Mouse (Mus musculus): ENCODE measurements around the gene St7l. TPM values are rescaled to one million over a fixed set of nuclear protein-coding genes. Genes with fewer than 3 reads are reported as not detected.
A peak's percentile ranks its signal among the peaks of the same experiment; 100 is the strongest.

The St7l gene
- polyA plus RNA-seq (2012; rRNA removed): 13.7 and 14.7 TPM in 2 replicates

- Histone ChIP-seq H3K27me3 (ENCODE audit: control insufficient read depth, insufficient read depth, low read length) (no peaks in the 10 kb centered on the region), H3K27ac (ENCODE audit: insufficient read depth, low read length) (peak within 1 kb of the TSS; percentile 90), H3K4me1 (ENCODE audit: control insufficient read depth, insufficient read depth, low read length) (no peaks in the 10 kb centered on the region; the same call in 1 of the 2 replicates), H3K4me3 (replicated peaks; ENCODE audit: insufficient read depth, low read depth, low read length) (peak within 1 kb of the TSS; percentile 94)
- DNase-seq: peak; percentile 89 to 90
- WGBS: 1% methylated on average over 43 of the region's 43 CpGs
- peak; percentile 73 for TF ChIP-seq POLR2A (IDR thresholded peaks at IDR 0.05; ENCODE audit: borderline replicate concordance, insufficient read depth, low read length)
- no peak for TF ChIP-seq CTCF (IDR thresholded peaks at IDR 0.05; ENCODE audit: borderline replicate concordance, insufficient read depth, low read depth, low read length)
Observed at GRCm38 (mm10) chr3:104863786-104864650, at the start of gene St7l, which contains the start of gene Capza1. Gene St7l, plus strand, starts transcription at chr3:104864005. Gene Capza1, minus strand, starts transcription at chr3:104864505.

- Histone ChIP-seq H3K4me1 (ENCODE audit: control insufficient read depth, insufficient read depth, low read length) (no peaks in the 10 kb centered on the region), H3K27me3 (ENCODE audit: control insufficient read depth, insufficient read depth, low read length) (no peaks in the 10 kb centered on the region), H3K4me3 (replicated peaks; ENCODE audit: insufficient read depth, low read depth, low read length) (no peak overlapping the region), H3K27ac (ENCODE audit: insufficient read depth, low read length) (no peak overlapping the region)
- no peak for TF ChIP-seq CTCF (IDR thresholded peaks at IDR 0.05; ENCODE audit: borderline replicate concordance, insufficient read depth, low read depth, low read length)
- TF ChIP-seq POLR2A (IDR thresholded peaks at IDR 0.05; ENCODE audit: borderline replicate concordance, insufficient read depth, low read length): no peak
- WGBS: 100% methylated on average over 1 of the region's 1 CpGs
- no peak for DNase-seq
Observed at GRCm38 (mm10) chr3:104814746-104815145, 49.1 kb upstream of the St7l start.

- DNase-seq: no peak
- H3K4me1 ChIP-seq (ENCODE audit: control insufficient read depth, insufficient read depth, low read length): no peaks in the 10 kb centered on the region
- H3K4me3 ChIP-seq (replicated peaks; ENCODE audit: insufficient read depth, low read depth, low read length): no peak overlapping the region
- 100% methylated on average over 2 of the region's 2 CpGs for WGBS
- no peak overlapping the region for H3K27ac ChIP-seq (ENCODE audit: insufficient read depth, low read length)
- H3K27me3 ChIP-seq (ENCODE audit: control insufficient read depth, insufficient read depth, low read length): no peaks in the 10 kb centered on the region
- no peak for TF ChIP-seq POLR2A (IDR thresholded peaks at IDR 0.05; ENCODE audit: borderline replicate concordance, insufficient read depth, low read length)
- no peak for TF ChIP-seq CTCF (IDR thresholded peaks at IDR 0.05; ENCODE audit: borderline replicate concordance, insufficient read depth, low read depth, low read length)
Observed at GRCm38 (mm10) chr3:104815346-104815745, 48.5 kb upstream of the St7l start.

GRCm38 (mm10) chr3:104816130-104816529, 47.7 kb upstream of the St7l start:
- H3K4me3 ChIP-seq (replicated peaks; ENCODE audit: insufficient read depth, low read depth, low read length): no peak overlapping the region
- H3K4me1 ChIP-seq (ENCODE audit: control insufficient read depth, insufficient read depth, low read length): no peaks in the 10 kb centered on the region
- no peak overlapping the region for H3K27ac ChIP-seq (ENCODE audit: insufficient read depth, low read length)
- TF ChIP-seq POLR2A (IDR thresholded peaks at IDR 0.05; ENCODE audit: borderline replicate concordance, insufficient read depth, low read length): no peak
- H3K27me3 ChIP-seq (ENCODE audit: control insufficient read depth, insufficient read depth, low read length): no peaks in the 10 kb centered on the region
- WGBS: 95% methylated on average over 7 of the region's 7 CpGs
- DNase-seq: no peak

GRCm38 (mm10) chr3:104817481-104817990, 46.3 kb upstream of the St7l start:
- no peaks in the 10 kb centered on the region for H3K4me1 ChIP-seq (ENCODE audit: control insufficient read depth, insufficient read depth, low read length)
- WGBS: 2% methylated on average over 46 of the region's 46 CpGs
- DNase-seq: peak; percentile 25 to 48
- H3K27ac ChIP-seq (ENCODE audit: insufficient read depth, low read length): no peak overlapping the region
- peak overlapping the region; percentile 66 for H3K4me3 ChIP-seq (replicated peaks; ENCODE audit: insufficient read depth, low read depth, low read length)
- H3K27me3 ChIP-seq (ENCODE audit: control insufficient read depth, insufficient read depth, low read length): no peaks in the 10 kb centered on the region
- TF ChIP-seq CTCF (IDR thresholded peaks at IDR 0.05; ENCODE audit: borderline replicate concordance, insufficient read depth, low read depth, low read length): no peak
- no peak for TF ChIP-seq POLR2A (IDR thresholded peaks at IDR 0.05; ENCODE audit: borderline replicate concordance, insufficient read depth, low read length)

GRCm38 (mm10) chr3:104817991-104818748, 45.6 kb upstream of the St7l start, which contains the start of gene Mov10:
Gene Mov10, minus strand, starts transcription at chr3:104818563.
- TF ChIP-seq CTCF (IDR thresholded peaks at IDR 0.05; ENCODE audit: borderline replicate concordance, insufficient read depth, low read depth, low read length): no peak
- no peak for TF ChIP-seq POLR2A (IDR thresholded peaks at IDR 0.05; ENCODE audit: borderline replicate concordance, insufficient read depth, low read length)
- Histone ChIP-seq H3K4me1 (ENCODE audit: control insufficient read depth, insufficient read depth, low read length) (no peaks in the 10 kb centered on the region), H3K4me3 (replicated peaks; ENCODE audit: insufficient read depth, low read depth, low read length) (peak within 1 kb of the TSS; percentile 66), H3K27me3 (ENCODE audit: control insufficient read depth, insufficient read depth, low read length) (no peaks in the 10 kb centered on the region), H3K27ac (ENCODE audit: insufficient read depth, low read length) (no peak within 1 kb of the TSS)
- peak; percentile 23 to 34 for DNase-seq
- under 1% methylated on average over 40 of the region's 40 CpGs for WGBS

- Histone ChIP-seq H3K27me3 (ENCODE audit: control insufficient read depth, insufficient read depth, low read length) (no peaks in the 10 kb centered on the region), H3K4me3 (replicated peaks; ENCODE audit: insufficient read depth, low read depth, low read length) (no peak overlapping the region), H3K27ac (ENCODE audit: insufficient read depth, low read length) (no peak overlapping the region), H3K4me1 (ENCODE audit: control insufficient read depth, insufficient read depth, low read length) (no peaks in the 10 kb centered on the region)
- WGBS: 18% methylated on average over 3 of the region's 3 CpGs
- TF ChIP-seq POLR2A (IDR thresholded peaks at IDR 0.05; ENCODE audit: borderline replicate concordance, insufficient read depth, low read length) (no peak), CTCF (IDR thresholded peaks at IDR 0.05; ENCODE audit: borderline replicate concordance, insufficient read depth, low read depth, low read length) (no peak)
- no peak for DNase-seq
Observed at GRCm38 (mm10) chr3:104818749-104819134, 45.1 kb upstream of the St7l start.

All from cerebellum, adult 2 months (tissue).